Mouse (Mus musculus) myocyte (in vitro differentiated cells): ENCODE results near the gene Cdc27. TPM values are rescaled to one million over a fixed set of nuclear protein-coding genes. Genes with fewer than 3 reads are reported as not detected.

Experiments used
- H3K27me3 ChIP-seq: one replicate; pipeline ENCODE4 v1.6.1; 2011; ENCODE audit not compliant: control insufficient read depth, insufficient read depth, insufficient read length
- H3K36me3 ChIP-seq: one replicate; pipeline ENCODE4 v1.6.1; 2011; ENCODE audit not compliant: control insufficient read depth, insufficient read depth
- H3K4me2 ChIP-seq: one replicate; pipeline ENCODE4 v1.6.1; 2011; ENCODE audit warnings: low read depth, control low read depth
- H3K4me3 ChIP-seq: one replicate; pipeline ENCODE4 v1.5.1; 2011; ENCODE audit warnings: mild to moderate bottlenecking, control low read depth, moderate library complexity
- H3K79me2 ChIP-seq: one replicate; pipeline ENCODE4 v1.6.1; 2011; ENCODE audit not compliant: control insufficient read depth, insufficient read depth
- H3ac ChIP-seq: one replicate; pipeline ENCODE4 v1.6.1; 2011; ENCODE audit not compliant: control insufficient read depth, insufficient read length
- CEBPB ChIP-seq: IDR thresholded peaks from 2 replicates; pipeline ENCODE4 v1.6.1; 2011; ENCODE audit warnings: mild to moderate bottlenecking, moderate library complexity; ENCODE audit not compliant: poor library complexity, insufficient read depth, severe bottlenecking
- E2F4 ChIP-seq: IDR thresholded peaks from one replicate; pipeline ENCODE4 v1.6.1; 2011; ENCODE audit warnings: mild to moderate bottlenecking, control low read depth, moderate library complexity; ENCODE audit not compliant: insufficient read depth
- MAX ChIP-seq: IDR thresholded peaks from one replicate; pipeline ENCODE4 v1.6.1; 2011; ENCODE audit warnings: low read depth, mild to moderate bottlenecking, control low read depth
- MYOD1 ChIP-seq, 3 experiments: IDR thresholded peaks; one replicate each; pipeline ENCODE4 v1.6.1; 2011; ENCODE audit warnings: control low read depth in 2 of 3, low read depth in 2 of 3, mild to moderate bottlenecking in 2 of 3, moderate library complexity in 1 of 3; ENCODE audit not compliant: insufficient read length in 2 of 3, control insufficient read depth in 1 of 3
- MYOG ChIP-seq, 3 experiments: IDR thresholded peaks; one replicate each; pipeline ENCODE4 v1.6.1; 2011; ENCODE audit warnings: control low read depth in 2 of 3, low read depth in 2 of 3, mild to moderate bottlenecking in 2 of 3; ENCODE audit not compliant: insufficient read length in 2 of 3, control insufficient read depth in 1 of 3, insufficient read depth in 1 of 3
- POLR2A ChIP-seq: IDR thresholded peaks from one replicate; pipeline ENCODE4 v1.6.1; 2011; ENCODE audit warnings: low read depth, mild to moderate bottlenecking, control low read depth, moderate library complexity; ENCODE audit not compliant: insufficient read length
- POLR2AphosphoS2 ChIP-seq: IDR thresholded peaks from one replicate; pipeline ENCODE4 v1.6.1; 2011; ENCODE audit warnings: low read depth, control low read depth; ENCODE audit not compliant: insufficient read length
- REST ChIP-seq: IDR thresholded peaks from one replicate; pipeline ENCODE4 v1.6.1; 2011; ENCODE audit warnings: mild to moderate bottlenecking, control low read depth, moderate library complexity; ENCODE audit not compliant: insufficient read depth, insufficient read length
- SRF ChIP-seq: IDR thresholded peaks from one replicate; pipeline ENCODE4 v1.6.1; 2011; ENCODE audit warnings: low read depth; ENCODE audit not compliant: control insufficient read depth, insufficient read length
- TCF12 ChIP-seq: IDR thresholded peaks from one replicate; pipeline ENCODE4 v1.6.1; 2011; ENCODE audit warnings: mild to moderate bottlenecking, control low read depth; ENCODE audit not compliant: poor library complexity, insufficient read depth, severe bottlenecking
- TCF3 ChIP-seq: IDR thresholded peaks from one replicate; pipeline ENCODE4 v1.6.1; 2011; ENCODE audit warnings: low read depth, control low read depth; ENCODE audit not compliant: insufficient read length
- USF1 ChIP-seq: IDR thresholded peaks from one replicate; pipeline ENCODE4 v1.6.1; 2011; ENCODE audit warnings: low read depth, mild to moderate bottlenecking, control low read depth, moderate library complexity
- polyA plus RNA-seq: library from polyadenylated mRNA; unstranded; fragments of >200 nt; fragmentation: generic; extraction: Trizol; gene quantifications from one replicate; pipeline ENCODE4 v1.2.1, GENCODE M21; 2012; ENCODE audit warnings: missing spikeins

Cdc27 gene
- polyA plus RNA-seq, 1 experiment = 9.2 TPM

DNA sequence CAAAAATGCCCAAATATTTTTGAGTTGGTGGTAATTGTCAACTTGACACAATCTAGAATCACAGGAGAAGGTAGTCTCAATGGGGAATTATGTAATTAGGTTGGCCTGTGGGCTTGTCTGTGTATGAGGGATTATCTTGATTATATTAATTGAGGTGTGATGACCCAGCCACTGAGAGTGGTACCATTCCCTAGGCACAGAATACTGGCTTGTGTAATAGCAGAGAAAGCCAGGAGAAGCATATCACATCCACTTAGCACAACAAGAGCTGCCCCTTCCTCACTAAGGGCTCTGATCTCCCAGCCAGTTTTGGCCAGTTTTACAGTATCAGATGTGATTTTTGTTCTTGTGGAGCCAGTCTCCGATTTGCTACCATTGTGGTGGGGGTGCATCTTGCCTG lies 39.1 kb upstream of the Cdc27 start:
- H3K27me3 ChIP-seq = no peaks in the 10 kb centered on the region
- no peak overlapping the region for H3ac ChIP-seq
- no peak overlapping the region for H3K4me2 ChIP-seq
- H3K4me3 ChIP-seq = no peak overlapping the region
- peaks cover 5% of the 10 kb centered on the region for H3K36me3 ChIP-seq
- no peaks in the 10 kb centered on the region for H3K79me2 ChIP-seq
- TF ChIP-seq POLR2A = peak; percentile 2
- TF ChIP-seq POLR2AphosphoS2 = peak; percentile 72
- no peak for TF ChIP-seq TCF3

GRCm38 (mm10) chr11:104588513-104588912 lies 38.1 kb upstream of the Cdc27 start:
- peaks cover 5% of the 10 kb centered on the region for H3K36me3 ChIP-seq
- H3K27me3 ChIP-seq = no peaks in the 10 kb centered on the region
- no peak overlapping the region for H3K4me2 ChIP-seq
- no peak overlapping the region for H3ac ChIP-seq
- H3K79me2 ChIP-seq = no peaks in the 10 kb centered on the region
- no peak overlapping the region for H3K4me3 ChIP-seq
- peak; percentile 74 for TF ChIP-seq POLR2AphosphoS2
- no peak for TF ChIP-seq REST
- no peak for TF ChIP-seq MYOG (IDR thresholded peaks at IDR 0.05; ENCODE audit: control insufficient read depth in 1 of 3, insufficient read depth in 1 of 3, insufficient read length in 2 of 3, low read depth in 2 of 3)
- peak; percentile 63 for TF ChIP-seq POLR2A

DNA sequence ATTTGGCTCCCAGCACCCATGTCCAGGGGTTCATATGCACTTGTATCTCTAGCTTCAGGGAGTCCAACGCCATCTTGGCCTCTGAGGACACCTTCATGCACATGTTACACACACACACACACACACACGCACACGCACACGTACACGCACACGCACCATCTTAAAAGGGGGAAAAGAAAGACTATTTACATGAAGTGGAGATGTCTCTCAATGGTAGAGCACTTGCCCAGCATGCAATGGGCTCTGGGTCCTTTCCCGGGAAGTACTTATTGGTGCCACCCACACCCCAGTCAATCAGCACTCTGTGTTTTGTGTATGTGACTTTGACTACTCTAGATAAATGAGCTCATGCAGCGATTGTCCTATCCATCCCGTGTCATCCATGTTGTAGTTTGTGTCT lies 37.5 kb upstream of the Cdc27 start:
- Histone ChIP-seq H3K79me2 (no peaks in the 10 kb centered on the region), H3K4me3 (no peak overlapping the region), H3ac (no peak overlapping the region), H3K36me3 (peaks cover 5% of the 10 kb centered on the region), H3K4me2 (no peak overlapping the region), H3K27me3 (no peaks in the 10 kb centered on the region)
- TF ChIP-seq REST = no peak
- no peak for TF ChIP-seq MAX
- TF ChIP-seq TCF12 = no peak
- TF ChIP-seq POLR2AphosphoS2 = peak; percentile 90
- TF ChIP-seq MYOG (IDR thresholded peaks at IDR 0.05; ENCODE audit: control insufficient read depth in 1 of 3, insufficient read depth in 1 of 3, insufficient read length in 2 of 3, low read depth in 2 of 3) = no peak
- peak; percentile 44 for TF ChIP-seq POLR2A
- TF ChIP-seq SRF = no peak
- TF ChIP-seq MYOD1 (IDR thresholded peaks at IDR 0.05; ENCODE audit: control insufficient read depth in 1 of 3, insufficient read length in 2 of 3, low read depth in 2 of 3) = no peak
- no peak for TF ChIP-seq TCF3
- TF ChIP-seq USF1 = no peak
- no peak for TF ChIP-seq CEBPB
- no peak for TF ChIP-seq E2F4

DNA sequence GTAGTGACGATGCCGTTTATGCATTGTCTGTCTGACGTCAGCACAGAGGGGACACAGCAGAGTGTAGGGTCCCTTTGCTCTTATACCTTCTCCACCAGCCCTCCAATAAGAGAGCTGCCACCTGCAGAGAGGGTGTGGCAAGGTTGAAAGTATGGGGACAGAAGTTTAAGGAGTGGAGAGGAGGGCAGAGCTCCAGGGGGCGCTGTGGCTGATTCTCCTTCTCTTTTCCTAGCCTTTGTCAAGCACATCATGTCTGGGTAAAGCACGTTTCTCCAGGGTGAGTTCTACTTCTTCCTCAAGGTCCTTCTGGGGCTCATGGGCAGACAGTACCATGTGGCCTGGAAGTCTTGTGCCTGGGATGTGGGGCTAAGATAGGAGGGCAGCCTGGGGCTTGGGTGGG lies 35.1 kb upstream of the Cdc27 start:
- H3K4me3 ChIP-seq = no peak overlapping the region
- no peaks in the 10 kb centered on the region for H3K27me3 ChIP-seq
- H3K4me2 ChIP-seq = no peak overlapping the region
- H3K36me3 ChIP-seq = peaks cover 9% of the 10 kb centered on the region
- no peak overlapping the region for H3ac ChIP-seq
- TF ChIP-seq POLR2AphosphoS2 (peak; percentile 34), USF1 (no peak)
- H3K79me2 ChIP-seq = no peaks in the 10 kb centered on the region

DNA sequence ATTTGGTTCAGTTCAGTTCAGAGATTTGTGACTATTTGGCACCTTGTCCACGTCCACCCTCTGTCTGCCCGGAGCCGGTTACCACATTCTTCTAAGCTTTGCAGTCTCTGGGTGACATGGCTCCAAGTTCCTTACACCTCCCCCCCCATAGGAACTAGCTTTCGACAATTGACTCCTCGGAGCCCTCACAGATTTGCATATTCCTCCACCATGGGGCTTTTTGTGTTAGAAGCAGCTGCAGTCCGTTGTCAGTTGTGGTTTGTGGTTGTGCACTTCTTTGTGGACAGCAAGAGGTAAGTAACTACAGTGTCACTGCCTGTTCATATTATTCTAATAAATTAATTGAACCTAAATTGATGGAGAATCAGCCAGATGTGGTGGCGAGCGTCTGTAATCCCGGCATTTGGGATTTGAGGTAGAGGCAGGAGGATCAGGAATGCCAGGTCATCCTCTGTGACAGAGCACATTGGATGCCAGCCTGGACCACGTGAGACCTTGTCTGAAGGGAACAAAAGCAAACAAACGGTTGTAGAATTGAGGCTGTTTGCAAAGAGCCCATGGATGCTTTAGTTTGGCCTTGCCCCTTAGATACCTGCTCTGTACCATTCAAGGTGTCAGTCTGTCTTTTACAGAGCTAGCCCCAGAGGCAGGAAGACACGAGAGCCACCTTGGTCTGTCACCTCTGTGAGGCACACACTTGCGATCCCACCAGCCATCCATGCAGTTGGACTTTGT lies 32.4 kb upstream of the Cdc27 start:
- Histone ChIP-seq H3K4me3 (no peak overlapping the region), H3ac (no peak overlapping the region), H3K27me3 (no peaks in the 10 kb centered on the region), H3K79me2 (peaks cover 12% of the 10 kb centered on the region), H3K36me3 (peaks cover 8% of the 10 kb centered on the region), H3K4me2 (peak overlapping the region; percentile 66)
- TF ChIP-seq POLR2AphosphoS2 = peak; percentile 64
- TF ChIP-seq MAX = no peak
- TF ChIP-seq USF1 = no peak
- TF ChIP-seq MYOG (IDR thresholded peaks at IDR 0.05; ENCODE audit: control insufficient read depth in 1 of 3, insufficient read depth in 1 of 3, insufficient read length in 2 of 3, low read depth in 2 of 3) = no peak
- no peak for TF ChIP-seq SRF
- TF ChIP-seq MYOD1 (IDR thresholded peaks at IDR 0.05; ENCODE audit: control insufficient read depth in 1 of 3, insufficient read length in 2 of 3, low read depth in 2 of 3) = no peak
- TF ChIP-seq CEBPB = no peak
- TF ChIP-seq TCF3 = no peak

GRCm38 (mm10) chr11:104582308-104582606 lies 31.8 kb upstream of the Cdc27 start:
- Histone ChIP-seq H3K27me3 (no peaks in the 10 kb centered on the region), H3ac (no peak overlapping the region), H3K36me3 (peaks cover 8% of the 10 kb centered on the region), H3K79me2 (peaks cover 12% of the 10 kb centered on the region), H3K4me2 (peak overlapping the region; percentile 66), H3K4me3 (no peak overlapping the region)
- TF ChIP-seq MAX (no peak), E2F4 (no peak), CEBPB (no peak), TCF12 (no peak), POLR2A (no peak), POLR2AphosphoS2 (no peak), USF1 (no peak), MYOG (IDR thresholded peaks at IDR 0.05; ENCODE audit: control insufficient read depth in 1 of 3, insufficient read depth in 1 of 3, insufficient read length in 2 of 3, low read depth in 2 of 3) (no peak), SRF (no peak), TCF3 (no peak), MYOD1 (IDR thresholded peaks at IDR 0.05; ENCODE audit: control insufficient read depth in 1 of 3, insufficient read length in 2 of 3, low read depth in 2 of 3) (no peak), REST (no peak)
